Mouse (Mus musculus) brown adipose tissue, adult 24 weeks (tissue): ENCODE results near the gene Msh2. TPM values are rescaled to one million over a fixed set of nuclear protein-coding genes. Genes with fewer than 3 reads are reported as not detected.
A peak's percentile ranks its signal among the peaks of the same experiment; 100 is the strongest.
"Not testable (repeated sequence)": the region's sequence is repeated elsewhere in the genome, so short reads cannot be mapped to it uniquely, and the experiment has no call there.

Experiments
- H3K27ac ChIP-seq: fragments of 200-500 bp; replicated peaks from 2 replicates; pipeline ENCODE4 v1.5.1; 2012; ENCODE audit warnings: low read depth, mild to moderate bottlenecking, low read length
- H3K4me1 ChIP-seq: fragments of 200-500 bp; 2 replicates; pipeline ENCODE4 v1.6.1; 2012; ENCODE audit warnings: low read length, mixed read lengths; ENCODE audit not compliant: control insufficient read depth, insufficient read depth, insufficient read length
- H3K4me3 ChIP-seq: fragments of 200-500 bp; 2 replicates; pipeline ENCODE4 v1.5.1; 2012; ENCODE audit warnings: low read depth, mild to moderate bottlenecking, low read length, moderate library complexity; ENCODE audit not compliant: insufficient read depth
- polyA plus RNA-seq: library from polyadenylated mRNA; stranded (reverse); fragments of >200 nt; gene quantifications from 2 replicates; pipeline ENCODE4 v1.2.4, GENCODE M21; 2012; ENCODE audit not compliant: missing spikeins, insufficient read depth, insufficient read length

Gene Msh2
- polyA plus RNA-seq, 1 experiment = 19.6 TPM

DNA sequence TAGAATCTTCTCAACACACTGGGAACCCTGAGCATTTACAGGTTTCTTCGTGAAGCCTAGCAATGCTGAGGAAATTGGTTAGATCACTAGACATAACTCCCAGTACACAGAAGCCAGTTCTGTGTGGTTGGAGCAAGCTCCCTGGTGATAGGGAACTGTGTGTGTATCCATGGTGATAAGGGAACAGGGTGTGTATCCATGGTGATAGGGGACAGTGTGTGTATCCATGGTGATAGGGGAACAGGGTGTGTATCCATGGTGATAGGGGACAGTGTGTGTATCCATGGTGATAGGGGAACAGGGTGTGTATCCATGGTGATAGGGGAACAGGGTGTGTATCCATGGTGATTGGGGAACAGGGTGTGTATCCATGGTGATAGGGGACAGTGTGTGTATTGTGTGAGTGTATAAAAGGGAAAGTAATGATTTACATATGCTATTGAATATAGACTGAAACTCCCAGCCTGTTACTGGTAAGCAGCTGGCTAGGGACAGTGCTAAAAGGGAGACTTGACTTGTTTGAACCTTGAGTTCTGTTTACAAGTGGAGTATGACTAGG lies 4.9 kb downstream of the Msh2 start:
- H3K27ac ChIP-seq, H3K4me1 ChIP-seq, H3K4me3 ChIP-seq: not testable (repeated sequence)

DNA sequence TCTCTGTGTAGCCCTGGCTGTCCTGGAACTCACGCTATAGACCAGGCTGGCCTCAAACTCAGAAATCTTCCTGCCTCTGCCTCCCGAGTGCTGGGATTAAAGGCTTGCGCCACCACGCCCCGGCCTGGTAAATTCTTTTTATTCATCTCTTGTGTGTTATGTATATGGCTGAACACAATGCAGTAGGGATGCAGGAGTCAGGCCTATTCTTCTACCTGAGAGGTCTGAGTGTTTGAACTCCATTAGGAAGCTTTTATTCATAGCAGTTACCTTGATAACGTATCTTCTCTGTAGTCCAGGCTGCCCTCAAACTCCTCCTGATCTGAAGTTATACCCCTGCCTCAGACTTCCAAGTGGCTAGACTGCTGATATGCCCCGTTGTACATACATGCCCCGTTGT lies 5.5 kb downstream of the Msh2 start:
- peaks cover 4% of the 10 kb centered on the region; the same call in 1 of the 2 replicates for H3K4me1 ChIP-seq
- H3K27ac ChIP-seq = no peak overlapping the region
- H3K4me3 ChIP-seq = no peak overlapping the region

DNA sequence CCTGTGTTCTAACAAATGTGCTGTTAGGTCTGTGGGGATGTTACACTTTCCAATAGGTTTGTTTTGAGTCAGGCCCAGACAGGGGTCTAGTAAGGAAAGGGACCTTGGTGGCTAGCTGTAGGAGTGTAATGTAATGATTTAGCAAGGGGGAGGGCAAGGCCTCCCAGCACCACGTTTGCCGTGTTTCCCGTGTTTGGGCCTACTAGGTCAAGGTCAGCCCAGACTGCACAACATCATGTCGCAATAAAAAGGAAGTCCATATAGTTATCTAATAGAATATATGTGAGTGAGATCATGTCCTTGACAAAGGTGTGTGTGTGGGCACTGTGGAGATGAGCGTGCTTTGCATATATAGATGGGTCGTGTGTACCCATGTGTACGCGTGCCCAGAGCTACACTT lies 17.1 kb downstream of the Msh2 start:
- Histone ChIP-seq H3K4me3 (0 out of 2 replicates have a peak overlapping the region, but pooled peaks have one; percentile 2), H3K27ac (peak overlapping the region; percentile 84), H3K4me1 (no peaks in the 10 kb centered on the region)

DNA sequence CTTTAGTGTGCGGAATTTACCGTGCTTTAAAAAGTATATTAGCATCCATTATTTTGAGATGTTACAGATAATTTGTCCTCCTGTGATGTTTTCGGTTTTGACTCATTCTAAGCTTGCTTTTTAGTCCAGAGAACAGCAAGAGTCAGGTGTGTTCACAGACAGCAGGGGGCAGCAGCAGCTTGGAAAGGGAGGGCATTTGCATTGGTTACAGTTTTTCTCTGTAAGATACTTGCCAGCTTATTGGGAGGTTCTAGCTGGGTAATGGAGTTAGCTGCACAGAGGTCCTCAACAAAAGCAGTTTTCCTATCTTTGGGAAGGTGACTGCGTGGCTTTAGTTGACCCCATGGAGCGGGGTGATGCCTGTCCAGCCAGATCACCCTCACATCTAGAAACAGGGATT lies 19.8 kb downstream of the Msh2 start:
- no peak overlapping the region for H3K4me3 ChIP-seq
- no peaks in the 10 kb centered on the region for H3K4me1 ChIP-seq
- H3K27ac ChIP-seq = no peak overlapping the region

DNA sequence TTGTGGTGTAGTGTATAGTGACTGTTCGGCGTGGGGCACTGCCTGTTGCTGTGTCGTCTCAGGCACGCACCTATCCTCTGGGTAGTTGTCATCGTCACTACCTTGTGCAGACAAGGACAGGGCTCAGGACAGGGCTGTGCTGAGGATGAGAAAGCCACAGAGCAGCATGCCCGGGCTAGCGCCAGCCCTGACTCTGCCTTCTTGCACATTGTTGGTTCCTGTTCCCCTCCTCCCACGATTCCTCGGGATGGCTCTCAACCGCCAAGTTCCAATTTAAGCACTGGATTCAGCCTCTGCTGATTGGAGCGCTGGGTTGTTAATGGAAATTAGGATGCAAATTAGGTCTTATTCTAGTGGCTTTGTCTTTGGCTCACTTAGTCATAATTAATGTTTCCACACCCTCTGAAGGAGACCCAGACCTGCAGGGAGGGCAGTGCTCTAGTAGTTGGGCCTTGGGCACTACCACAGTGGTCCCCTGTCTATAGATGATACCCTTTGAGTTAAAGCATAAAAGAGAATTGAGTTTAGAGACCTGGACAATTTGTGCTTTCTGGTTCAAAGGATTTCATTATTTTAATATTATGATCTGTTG lies 23.8 kb downstream of the Msh2 start:
- H3K27ac ChIP-seq = no peak overlapping the region
- H3K4me1 ChIP-seq = no peaks in the 10 kb centered on the region; the same call in 1 of the 2 replicates
- H3K4me3 ChIP-seq = no peak overlapping the region

DNA sequence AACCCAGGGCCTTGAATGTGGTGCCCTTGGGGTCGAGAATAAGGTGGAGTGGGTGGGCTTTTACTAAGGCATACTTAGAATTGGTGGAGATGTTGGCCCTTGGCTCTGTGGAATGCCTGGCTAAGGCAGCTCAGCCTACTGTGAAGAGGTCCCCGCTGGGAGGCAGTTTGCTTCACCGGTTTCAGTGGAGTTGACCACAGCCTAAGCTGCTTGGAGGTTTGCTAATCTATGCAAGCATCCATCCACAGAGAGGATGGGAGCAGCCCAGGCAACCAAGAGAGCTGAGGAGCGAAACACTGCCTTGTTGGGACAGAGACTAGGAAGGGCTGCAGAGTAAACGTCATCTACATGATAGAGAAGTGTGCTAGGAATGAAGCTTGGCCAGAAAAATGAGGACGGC lies 24.7 kb downstream of the Msh2 start:
- no peak overlapping the region for H3K4me3 ChIP-seq
- H3K4me1 ChIP-seq = no peaks in the 10 kb centered on the region; the same call in 1 of the 2 replicates
- H3K27ac ChIP-seq = no peak overlapping the region

DNA sequence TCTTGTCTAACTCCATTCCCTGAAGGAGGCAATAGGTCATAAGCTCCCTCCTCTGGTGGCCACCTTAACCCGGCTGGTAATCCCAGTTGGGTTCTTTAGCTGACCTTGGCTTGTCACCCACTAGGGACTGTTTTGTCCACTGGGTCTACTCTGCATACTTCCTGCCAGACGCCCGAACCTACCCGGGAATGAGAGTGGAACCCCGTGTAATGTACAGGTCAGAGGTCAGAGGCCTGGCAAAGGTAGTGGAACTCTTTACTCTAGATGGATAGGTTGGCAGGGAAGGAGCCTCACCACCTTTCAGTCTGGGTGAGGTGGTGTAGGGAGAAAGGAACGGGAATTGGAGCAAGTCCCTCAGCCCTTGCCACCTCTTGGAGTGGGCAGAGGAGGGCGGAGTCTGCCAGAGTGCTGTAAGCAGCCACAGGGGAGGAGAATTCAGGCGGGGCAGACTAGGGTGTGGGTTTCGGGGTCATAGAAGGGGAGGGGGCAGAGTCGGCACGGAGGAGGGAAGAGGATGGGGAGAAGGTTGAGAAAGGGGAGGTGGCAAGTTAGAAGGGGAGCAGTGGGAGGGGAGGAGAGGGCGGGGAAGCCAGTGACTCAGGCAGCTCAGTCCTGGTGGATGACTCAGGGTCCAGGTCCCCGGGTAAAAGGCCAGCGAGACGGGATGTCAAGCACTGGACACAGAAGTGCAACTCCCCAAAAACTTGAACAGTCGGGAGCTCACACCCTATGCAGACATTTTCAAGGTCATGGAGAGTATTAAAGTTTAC lies 27.1 kb downstream of the Msh2 start:
- H3K4me1 ChIP-seq = no peaks in the 10 kb centered on the region; the same call in 1 of the 2 replicates
- H3K4me3 ChIP-seq = peak overlapping the region; percentile 9; the same call in 1 of the 2 replicates
- H3K27ac ChIP-seq = peak overlapping the region; percentile 93

DNA sequence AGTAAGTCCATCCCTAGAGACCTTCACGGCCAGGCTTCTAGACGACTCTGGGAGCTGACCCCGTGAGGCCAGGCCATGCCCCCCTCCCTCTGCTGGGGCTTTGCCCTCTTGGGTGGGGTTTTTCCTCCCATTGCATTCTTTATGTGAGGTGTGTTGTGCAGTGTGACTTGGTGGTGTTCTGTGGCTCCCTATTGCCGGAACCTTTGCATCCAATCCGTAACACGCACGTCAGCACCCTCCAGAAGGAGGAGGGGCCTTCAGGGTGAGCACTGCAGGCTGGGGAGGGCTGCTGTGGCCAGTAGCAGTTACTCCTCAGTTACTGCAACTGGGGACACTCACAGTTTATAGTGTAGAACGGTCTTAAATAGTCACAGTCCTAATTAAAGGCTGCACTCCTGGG lies 28.0 kb downstream of the Msh2 start:
- Histone ChIP-seq H3K4me1 (no peaks in the 10 kb centered on the region; the same call in 1 of the 2 replicates), H3K4me3 (peak overlapping the region; percentile 16; the same call in 1 of the 2 replicates), H3K27ac (peak overlapping the region; percentile 93)

DNA sequence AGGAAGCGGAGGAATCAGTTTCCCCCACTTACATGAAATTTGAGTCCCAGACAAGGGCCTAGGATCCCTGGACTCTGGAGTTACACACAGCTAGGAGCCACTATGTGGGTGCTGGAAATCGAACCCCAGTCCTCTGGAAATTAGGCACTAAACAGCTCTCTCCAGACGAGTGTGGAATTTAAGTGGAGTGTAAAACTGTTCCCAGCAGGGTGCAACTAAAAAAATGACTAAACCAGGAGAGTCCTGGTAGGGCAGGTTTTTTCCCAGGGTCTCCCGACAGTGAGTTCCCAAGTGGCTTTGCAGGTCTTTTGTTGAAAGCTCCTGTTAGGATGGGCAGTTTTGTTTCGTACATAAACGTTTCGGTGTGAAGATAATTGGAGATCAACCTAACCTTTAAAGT lies 52.6 kb downstream of the Msh2 start:
- Histone ChIP-seq H3K27ac (no peak overlapping the region), H3K4me3 (no peak overlapping the region), H3K4me1 (no peaks in the 10 kb centered on the region)

DNA sequence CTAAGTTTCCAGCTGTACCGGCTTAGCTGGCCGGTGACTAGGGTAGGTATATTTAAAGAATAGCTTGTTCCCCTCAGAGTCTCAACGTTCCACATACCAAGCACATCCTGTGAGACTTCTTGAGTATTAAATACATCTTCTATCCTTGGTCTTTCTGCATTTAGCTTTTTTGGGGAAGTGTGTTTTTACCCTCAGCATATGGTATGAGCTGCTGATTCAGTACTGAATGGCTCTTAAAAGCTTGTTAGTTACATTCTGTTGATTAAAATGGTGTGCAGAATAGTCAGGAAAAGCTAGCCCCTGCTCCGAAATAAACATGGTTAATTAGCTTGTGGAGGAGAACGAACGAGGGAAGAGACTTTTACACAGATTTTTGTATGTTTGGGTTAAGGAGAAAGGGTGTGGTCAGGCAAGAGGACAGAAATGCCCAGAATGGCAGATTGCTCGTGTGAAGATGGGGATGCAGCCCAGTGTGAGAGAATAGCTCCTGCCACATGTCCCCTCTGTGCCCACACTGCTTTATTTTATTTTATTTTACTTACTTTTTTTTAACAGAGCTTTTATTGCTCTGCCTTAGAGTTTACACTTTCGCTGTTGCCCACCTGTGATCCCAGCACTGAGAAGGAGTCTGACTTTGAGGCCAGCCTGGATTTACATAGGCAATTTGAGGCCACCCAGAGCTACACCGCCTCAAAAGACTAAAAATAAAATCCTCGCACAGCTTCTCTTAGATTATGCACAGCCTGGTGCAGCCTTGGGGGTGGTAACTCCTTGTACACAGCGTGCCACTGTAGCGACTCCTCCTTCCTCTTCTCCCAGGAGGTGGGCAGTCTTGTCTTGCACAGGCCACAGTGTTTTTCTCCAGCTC lies 54.6 kb downstream of the Msh2 start:
- H3K4me3 ChIP-seq = no peak overlapping the region
- H3K27ac ChIP-seq = no peak overlapping the region
- no peaks in the 10 kb centered on the region for H3K4me1 ChIP-seq

DNA sequence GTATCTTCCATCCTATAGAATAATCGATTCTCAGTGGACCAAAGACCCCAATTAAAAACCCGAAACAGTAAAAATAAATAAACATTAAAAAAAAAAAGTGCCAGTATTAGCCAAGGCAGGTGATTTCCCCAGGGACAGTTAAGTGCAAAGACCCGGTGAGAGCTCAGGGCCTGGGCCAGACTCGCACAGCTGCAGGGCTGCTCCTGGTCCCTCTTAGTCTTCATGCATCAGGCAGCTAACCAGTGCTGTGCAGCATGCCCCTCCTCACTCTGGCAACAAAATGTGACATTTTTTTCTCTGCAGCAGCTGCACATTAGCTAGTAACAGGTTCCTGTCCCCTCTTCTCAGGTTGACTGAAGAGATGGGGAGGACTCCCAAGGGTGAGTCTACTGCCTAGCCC lies 59.8 kb downstream of the Msh2 start:
- Histone ChIP-seq H3K27ac (no peak overlapping the region), H3K4me1 (no peaks in the 10 kb centered on the region), H3K4me3 (no peak overlapping the region)

DNA sequence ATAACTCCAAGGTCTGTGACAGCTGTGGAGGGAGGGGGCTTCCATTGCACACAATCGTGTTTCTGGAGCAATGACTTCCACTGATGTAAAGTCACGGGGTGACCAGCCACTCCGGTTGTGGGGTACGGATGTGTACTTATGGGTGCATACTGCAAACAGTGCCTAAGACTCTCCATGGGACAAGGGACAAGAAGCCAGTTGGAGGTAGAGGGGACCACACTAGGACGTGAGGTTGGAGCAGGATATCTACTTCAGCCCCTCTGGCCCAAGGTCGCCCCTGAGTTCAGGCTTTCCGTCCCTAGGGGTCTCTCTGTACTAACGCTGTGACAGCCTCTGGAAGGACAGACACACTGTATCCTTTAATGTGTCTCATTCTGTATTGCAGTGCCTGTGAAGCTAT lies 62.3 kb downstream of the Msh2 start:
- H3K4me1 ChIP-seq = no peaks in the 10 kb centered on the region
- H3K27ac ChIP-seq = no peak overlapping the region
- H3K4me3 ChIP-seq = no peak overlapping the region

DNA sequence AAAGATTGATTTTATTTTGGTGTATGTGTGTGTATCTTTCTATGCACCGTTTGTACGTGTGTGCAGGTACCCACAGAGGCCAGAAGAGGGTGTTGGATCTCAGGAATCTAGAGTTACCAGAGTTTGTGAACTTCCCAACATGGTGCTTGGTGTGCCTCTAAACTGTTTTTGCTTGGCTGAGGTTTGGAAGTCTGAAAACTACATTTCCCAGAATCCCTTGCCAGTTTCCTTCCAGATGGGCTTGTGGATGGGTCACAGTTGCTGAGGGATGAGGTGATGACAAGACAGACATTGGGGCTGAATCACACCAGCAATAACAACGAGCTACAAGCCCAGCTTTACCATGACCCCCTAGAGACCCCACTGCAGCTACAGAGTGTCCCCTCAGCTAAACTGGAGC lies 65.0 kb downstream of the Msh2 start:
- H3K4me3 ChIP-seq = no peak overlapping the region
- no peaks in the 10 kb centered on the region for H3K4me1 ChIP-seq
- no peak overlapping the region for H3K27ac ChIP-seq

DNA sequence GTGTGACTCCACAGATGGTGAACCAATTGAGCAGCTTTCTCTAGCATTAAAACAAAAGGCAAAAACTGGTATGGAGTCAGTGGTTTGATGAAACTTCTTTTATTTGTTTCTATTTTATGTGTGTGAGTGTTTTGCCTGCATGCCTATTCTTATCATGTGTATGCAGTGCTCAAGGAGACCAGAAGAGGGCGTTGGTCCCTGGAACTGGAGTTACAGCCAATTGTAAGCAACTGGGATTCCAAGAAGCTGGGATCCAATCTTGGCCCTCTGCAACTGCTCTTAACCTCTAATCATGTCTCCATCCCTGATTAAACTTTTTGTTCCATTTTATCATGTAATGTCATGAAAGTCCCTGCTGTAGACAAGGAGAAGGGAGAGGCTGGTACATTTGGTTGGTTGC lies 67.7 kb downstream of the Msh2 start:
- no peaks in the 10 kb centered on the region for H3K4me1 ChIP-seq
- no peak overlapping the region for H3K27ac ChIP-seq
- H3K4me3 ChIP-seq = no peak overlapping the region
